Mouse (Mus musculus): ENCODE data around the gene Bscl2.
"Not testable (repeated sequence)": the region's sequence is repeated elsewhere in the genome, so short reads cannot be mapped to it uniquely, and the experiment has no call there.

The Bscl2 gene

DNA sequence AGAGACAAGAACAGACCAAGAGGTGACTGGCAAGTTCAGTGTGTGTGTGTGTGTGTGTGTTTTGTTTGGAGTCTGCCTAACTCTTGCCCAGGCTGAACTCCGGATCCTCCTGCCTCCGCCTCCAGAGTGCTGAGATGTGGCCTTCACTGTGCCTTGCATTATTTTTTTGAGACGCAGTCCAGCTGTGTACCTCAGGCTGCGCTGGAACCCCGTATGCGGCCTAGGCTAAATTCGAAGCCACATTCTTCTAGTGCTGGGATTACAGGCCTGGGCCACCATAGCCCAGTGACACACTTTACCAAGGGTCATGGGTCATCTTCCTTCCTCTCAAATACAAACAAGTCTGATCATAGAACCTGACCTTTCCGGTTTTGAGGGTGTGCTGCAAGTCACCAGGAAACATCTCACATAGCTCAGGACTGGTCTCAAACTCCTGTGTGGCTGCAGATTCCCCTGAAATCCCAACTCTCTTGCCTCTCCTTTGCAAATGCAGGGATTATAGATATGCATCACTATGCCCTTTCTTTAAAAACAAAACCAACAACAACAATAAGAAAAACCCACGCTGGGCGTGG is 35.1 kb downstream of the Bscl2 start:
- DNase-seq (ENCODE audit: low spot score), result peak; percentile 43

DNA sequence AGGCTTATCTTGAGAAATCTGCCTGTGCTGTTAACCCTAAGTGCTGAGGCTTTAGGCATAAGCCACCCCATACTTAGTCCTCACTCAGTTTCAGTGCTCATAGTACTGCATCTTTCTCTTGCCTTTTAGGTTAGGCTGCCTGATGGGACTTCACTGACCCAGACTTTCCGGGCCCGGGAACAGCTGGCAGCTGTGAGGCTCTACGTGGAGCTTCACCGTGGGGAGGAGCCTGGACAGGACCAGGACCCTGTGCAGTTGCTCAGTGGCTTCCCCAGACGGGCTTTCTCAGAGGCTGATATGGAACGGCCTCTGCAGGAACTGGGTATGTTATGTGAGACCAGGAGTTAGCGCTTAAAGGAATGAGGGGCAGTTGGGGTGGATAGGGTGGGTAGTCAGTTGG is 37.8 kb downstream of the Bscl2 start:
- DNase-seq (ENCODE audit: low spot score), result no peak

DNA sequence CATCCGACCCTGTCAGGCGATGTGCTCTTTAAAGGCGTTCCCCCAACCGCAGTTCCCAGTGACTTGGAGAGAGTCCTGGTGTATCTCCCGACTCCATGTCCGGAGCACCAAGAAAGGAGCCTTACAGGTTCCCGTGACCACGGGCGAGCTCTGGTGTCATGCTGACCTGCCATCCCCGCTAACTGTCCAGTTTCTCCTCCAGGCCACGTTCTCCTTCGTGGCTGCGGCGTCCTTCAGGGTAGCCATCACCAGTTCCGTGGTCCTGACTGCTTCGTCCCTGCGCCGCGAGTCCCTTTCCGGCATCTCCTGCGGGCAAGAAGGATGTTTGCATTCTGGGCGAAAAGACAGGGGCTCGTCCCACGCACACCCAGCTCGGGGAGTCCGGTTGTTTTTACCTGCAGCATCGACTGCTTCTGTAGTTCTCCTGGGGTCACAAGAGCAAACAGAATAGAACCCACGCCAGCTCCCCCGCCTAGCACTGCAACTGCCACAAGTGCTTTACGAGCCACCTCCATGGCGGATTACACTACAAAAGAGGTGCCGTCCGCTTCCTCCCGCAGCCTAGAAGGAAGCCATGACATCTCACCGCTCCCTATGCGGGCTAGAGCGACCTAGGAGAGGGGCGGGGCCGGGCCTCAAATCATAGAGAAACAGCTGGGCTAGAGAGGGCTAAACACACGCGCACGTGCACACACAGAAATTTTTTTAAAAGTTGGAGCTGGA is 43.2 kb downstream of the Bscl2 start, which contains the start of gene Uqcc3:
TSS of gene Uqcc3 (minus strand) at position 613 of the 723 bp plus-strand sequence.
- peak; percentile 93 for DNase-seq (ENCODE audit: low spot score)

DNA sequence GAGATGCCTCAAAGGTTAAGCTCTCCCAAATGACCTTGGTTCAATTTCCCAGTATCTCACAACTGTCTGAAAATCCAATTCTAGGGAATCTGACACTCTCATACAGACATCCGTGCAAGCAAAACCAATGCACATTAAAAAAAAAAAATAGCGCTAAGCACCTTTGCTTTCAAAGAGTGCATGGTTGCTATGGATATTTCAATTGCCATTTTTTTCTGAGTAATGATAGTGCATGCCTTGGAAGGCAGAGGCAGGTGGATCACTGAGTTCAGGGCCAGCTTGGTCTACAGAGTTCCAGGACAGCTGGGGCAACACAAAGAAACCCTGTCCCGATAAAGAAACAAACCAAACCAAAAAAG is 43.7 kb downstream of the Bscl2 start:
- DNase-seq (ENCODE audit: low spot score), result no peak

DNA sequence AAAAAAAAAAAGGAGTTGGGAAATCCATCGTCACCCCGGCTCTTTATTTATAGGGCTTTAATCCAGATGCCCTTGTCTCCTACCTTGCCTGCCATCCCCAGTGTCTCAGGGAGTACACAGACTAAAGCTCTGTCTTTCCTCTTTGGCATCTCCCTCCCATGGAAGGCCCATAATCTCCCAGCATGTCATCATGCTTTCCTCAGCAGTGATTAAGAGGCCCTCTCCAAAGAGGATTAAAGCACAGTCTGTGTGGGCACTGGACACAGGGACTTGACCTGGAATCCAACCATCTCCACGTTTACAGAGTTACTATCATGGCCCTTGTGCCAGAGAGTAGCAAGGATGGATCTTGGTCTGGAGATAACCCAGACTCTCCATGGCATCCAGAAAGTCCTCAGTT is 46.3 kb downstream of the Bscl2 start, which contains the start of the genes Lbhd1 and Gm49403:
TSS of gene Lbhd1 (plus strand) at position 117 of the 400 bp plus-strand sequence.
TSS of gene Gm49403 (plus strand) at position 315 of the 400 bp plus-strand sequence.
- no peak for DNase-seq (ENCODE audit: low spot score)

DNA sequence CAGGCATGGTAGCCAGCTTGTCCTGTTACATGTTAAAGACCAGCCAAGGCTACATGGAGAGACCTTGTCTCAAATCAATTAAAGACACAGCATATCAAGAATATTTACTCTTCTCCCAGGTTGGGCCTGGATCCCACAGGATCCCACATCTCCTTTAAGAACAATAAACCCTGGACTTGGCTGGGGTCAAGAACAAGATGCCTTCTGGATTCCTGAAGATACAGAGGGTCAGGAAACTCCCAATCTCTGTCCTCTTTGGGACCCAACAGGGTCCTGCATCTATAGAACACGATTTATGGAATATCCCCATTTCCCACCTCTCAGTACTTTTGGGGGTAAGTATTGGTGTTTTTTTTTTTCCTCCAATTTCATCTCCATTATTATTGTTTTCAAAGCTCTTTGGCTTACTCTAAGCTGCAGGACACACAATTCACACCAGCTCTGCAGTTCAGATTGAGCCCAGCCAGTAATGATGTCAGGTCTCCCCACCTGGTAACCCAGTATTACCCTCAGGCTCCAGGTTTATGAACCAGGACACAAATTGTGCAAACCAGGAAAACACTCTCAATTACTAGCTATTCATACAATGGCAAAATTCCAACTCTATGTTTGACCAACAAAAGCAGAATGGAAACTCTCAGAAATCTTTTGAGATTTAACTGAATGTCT is 49.8 kb downstream of the Bscl2 start:
- DNase-seq (ENCODE audit: low spot score), result no peak

DNA sequence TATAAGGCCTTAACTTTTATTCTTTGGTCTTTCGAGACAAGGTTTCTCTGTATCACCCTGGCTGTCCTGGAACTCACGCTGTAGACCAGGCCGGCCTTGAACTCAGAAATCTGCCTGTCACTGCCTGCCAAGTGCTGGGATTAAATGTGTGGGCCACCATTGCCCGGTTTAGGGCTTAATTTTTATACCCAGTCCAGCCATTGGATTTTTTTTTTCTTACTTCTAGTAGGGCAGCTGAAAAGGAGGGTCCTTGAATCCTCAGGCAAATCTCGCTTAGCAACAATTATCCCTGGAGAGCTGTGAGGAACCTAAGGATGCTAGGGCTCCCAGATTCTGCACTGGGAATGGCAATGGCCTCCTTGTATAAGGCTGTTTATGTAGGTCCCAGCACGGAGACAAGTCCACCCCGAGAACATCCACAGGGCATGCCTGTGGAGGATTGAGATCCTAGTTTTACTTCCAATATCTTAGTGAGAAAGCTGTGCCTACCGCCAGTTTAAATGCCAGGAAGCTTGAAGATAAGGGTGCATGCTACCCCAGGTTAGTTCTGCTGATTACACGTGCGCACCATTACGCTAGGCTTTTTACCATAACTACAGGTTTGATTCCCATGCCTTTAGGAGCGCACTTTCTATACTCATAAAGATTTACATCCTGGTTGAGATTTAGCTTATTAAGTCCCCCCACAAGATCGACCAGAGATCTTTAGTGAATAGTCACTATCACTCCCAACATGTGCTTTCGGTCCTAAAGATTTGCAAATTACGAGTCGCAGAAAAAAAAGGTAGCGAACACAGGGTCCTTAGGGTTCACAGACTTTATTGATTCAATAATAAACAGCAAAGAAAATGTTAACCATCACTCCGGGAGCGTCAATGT is 50.6 kb downstream of the Bscl2 start:
- no peak for DNase-seq (ENCODE audit: low spot score)

DNA sequence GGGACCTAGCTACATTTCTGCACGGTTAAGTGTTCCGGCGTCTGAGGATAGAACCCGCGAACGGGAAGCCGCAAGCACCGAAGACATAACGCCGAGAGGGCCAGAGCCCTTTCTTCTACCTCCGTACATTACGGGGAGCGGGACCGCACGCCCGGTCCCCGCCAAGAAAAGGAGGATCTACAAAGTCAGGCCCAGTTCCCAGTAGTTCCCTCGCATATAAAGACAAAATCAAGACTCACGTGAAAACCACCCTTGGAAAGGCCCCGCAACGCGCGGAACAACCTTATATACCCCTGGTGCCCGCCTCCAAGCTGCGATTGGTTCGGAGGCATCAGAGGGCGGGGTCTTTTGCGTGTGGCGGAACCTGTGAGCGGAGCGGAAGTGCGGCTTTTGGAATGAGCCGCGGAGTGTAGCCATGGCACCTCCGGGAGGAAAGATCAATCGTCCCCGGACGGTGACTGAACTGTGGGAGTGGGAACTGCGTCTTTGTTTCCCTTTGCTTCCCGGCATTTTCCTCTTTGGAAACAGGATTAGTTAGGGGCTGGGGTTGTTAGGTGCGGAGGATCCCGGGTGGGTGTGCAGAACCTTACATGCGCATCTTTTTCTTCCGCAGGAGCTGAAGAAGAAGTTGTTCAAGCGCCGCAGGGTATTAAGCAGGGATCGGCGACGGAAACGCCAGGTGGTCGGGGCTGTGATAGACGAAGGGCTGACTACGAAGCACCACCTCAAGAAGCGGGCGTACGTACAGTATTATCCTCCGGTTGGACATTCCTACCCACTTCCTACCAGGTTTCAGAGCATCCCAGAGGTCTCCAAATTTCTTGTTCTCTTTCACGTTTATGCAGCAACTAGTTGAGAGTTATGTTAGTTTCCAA is 51.5 kb downstream of the Bscl2 start, which contains the start of the genes 1810009A15Rik and Gm49416:
TSS of gene 1810009A15Rik (plus strand) at position 343 of the 875 bp plus-strand sequence.
TSS of gene Gm49416 (plus strand) at position 416 of the 875 bp plus-strand sequence.
- peak; percentile 98 for DNase-seq (ENCODE audit: low spot score)

DNA sequence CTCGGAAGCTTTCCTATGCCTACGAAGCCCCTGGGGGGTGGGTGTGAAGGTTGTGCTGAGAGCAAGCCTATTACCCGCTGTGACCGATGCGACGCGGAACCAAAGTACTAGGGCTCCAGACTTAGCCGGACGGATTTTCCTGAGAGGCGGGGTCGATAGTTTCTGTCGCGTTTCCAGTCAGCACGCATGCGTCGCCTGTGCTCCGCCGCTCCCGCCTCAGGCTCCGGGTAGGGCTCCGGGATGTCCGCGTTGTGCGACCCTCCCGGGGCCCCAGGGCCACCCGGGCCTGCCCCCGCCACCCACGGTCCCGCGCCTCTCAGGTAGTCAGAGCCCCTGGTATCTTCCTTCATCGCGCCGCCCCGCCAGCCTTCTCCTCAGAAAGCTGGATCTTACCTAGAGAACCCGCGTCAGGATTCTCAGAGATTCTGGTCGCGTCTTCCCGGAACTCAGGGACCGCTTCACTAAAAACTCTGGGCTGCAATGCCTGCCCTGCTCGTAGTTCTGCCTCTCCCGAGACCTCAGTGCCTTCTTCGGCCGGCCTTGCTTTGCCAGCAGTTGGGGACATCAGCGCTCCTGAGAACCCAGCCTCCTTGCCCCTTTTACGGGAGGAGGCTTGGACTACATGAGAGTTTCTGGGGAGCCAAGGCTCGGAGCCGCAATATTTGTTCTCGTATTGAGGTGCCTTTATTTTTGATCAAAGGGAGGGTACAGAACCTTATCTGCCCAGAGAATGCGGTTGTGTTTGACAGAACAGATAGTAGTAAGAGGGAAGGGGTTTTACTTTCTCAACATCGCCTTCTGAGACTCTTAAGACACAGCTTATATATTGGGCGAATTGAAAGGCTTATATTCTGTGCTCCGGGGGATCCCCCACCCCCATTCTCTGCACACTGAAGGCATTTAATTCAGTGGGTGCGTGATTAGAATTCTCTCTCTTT is 55.8 kb downstream of the Bscl2 start, which contains the start of gene Ints5:
TSS of gene Ints5 (plus strand) at position 177 of the 938 bp plus-strand sequence.
- peak; percentile 93 for DNase-seq (ENCODE audit: low spot score)

DNA sequence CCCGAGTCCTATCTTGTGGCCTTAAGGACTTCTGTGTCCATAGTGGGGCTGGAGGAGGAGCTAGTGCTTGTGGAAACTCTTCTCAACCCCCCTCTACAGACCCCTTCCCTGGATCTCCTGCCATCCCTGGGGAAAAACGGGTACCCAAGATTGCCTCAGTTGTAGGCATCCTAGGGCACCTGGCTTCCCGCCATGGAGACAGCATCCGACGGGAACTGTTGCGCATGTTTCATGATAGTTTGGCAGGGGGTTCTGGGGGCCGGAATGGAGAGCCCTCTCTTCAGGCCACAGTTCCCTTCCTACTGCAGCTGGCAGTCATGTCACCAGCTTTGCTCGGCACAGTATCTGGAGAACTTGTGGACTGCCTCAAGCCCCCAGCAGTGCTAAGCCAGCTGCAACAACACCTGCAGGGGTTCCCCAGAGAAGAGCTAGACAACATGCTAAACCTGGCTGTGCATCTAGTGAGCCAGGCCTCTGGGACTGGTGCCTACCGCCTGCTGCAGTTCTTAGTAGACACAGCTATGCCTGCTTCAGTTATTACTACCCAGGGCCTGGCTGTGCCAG is 58.2 kb downstream of the Bscl2 start:
- DNase-seq (ENCODE audit: low spot score), result no peak

DNA sequence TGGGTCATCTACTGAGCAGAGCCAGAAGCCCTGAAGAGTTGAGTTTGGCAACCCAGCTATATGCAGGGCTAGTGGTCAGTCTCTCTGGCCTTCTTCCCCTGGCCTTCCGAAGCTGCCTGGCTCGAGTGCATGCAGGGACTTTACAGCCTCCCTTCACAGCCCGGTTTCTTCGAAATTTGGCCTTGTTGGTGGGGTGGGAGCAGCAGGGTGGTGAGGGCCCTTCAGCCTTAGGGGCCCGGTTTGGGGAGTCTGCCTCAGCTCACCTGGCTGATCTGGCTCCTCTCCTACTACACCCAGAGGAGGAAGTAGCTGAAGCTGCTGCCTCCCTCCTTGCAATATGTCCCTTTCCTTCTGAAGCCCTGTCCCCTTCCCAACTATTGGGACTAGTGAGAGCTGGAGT is 59.0 kb downstream of the Bscl2 start:
- not testable (repeated sequence) for DNase-seq (ENCODE audit: low spot score)

DNA sequence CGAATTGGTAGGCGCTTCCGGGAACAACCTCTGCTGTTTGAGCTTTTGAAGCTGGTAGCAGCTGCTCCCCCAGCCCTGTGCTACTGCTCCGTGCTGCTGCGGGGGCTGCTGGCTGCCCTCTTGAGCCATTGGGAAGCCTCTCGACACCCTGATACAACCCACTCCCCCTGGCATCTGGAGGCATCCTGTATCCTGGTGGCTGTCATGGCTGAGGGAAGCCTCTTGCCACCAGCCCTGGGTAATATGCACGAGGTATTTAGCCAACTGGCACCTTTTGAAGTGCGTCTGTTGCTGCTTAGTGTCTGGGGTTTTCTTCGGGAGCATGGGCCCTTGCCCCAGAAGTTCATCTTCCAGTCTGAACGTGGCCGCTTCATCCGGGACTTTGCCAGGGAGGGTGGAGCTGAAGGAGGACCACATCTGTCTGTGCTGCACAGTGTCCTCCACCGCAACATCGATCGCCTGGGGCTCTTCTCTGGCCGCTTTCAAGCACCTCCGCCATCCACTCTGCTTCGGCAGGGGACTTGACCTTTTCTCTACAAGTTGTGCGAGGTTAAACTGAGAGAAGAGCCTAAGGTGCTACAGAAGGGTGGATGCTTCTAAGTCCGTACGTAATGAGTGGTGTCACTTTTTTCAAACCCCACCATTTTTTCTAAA is 60.1 kb downstream of the Bscl2 start:
- peak; percentile 60 for DNase-seq (ENCODE audit: low spot score)

DNA sequence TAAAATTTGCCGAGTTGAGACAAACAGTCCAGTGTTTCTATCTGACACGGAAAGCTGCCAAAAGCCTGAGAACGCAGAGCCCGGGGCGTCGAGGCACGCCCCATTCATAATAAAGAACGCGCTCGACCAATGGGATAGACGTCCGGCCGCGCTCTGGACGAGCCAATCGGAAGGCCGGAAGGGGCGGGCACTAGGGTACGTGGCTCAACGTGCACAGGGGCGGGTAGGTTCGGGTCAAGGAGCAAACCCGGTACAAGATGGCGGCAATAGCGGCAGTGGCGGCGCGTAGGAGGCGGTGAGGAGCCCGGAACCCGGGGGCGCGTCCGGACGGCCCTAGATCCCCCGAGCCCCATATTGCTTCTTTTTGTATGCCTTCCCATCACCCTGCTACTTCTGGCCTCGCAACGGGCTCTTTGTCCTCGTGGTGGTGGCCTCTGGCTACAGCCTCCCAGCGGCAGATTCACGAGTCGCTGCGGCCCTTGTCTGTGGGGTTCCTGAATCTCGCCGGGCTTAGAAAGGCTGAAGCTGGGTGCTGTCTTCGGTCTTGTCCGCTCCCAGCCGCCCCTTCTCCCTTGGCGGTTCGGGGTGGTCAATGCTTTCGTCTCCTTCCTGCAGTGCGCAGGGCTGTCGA is 60.7 kb downstream of the Bscl2 start, which contains the start of gene Ganab:
TSS of gene Ganab (plus strand) at position 207 of the 631 bp plus-strand sequence.
- DNase-seq (ENCODE audit: low spot score), result peak; percentile 98

Data from adipocyte (in vitro differentiated cells).